Mouse (Mus musculus): Measurements from ENCODE around the gene Vamp4. TPM values are rescaled to one million over a fixed set of nuclear protein-coding genes. Genes with fewer than 3 reads are reported as not detected.

The Vamp4 gene
- total and polyA plus RNA-seq, 3 experiments = 19.8 to 68.6 (median 46.7) TPM

- Histone ChIP-seq H3K27me3 (ENCODE audit: insufficient read depth, low read length) (peaks cover 36% of the 10 kb centered on the region), H3K36me3 (replicated peaks) (no peaks in the 10 kb centered on the region), H3K9me3 (replicated peaks) (no peaks in the 10 kb centered on the region), H3K4me1 (ENCODE audit: insufficient read depth, low read depth, low read length) (no peaks in the 10 kb centered on the region), H3K4me3 (ENCODE audit: low read depth, low read length) (no peak overlapping the region)
- TF ChIP-seq POLR2AphosphoS5 (IDR thresholded peaks at IDR 0.05; ENCODE audit: insufficient replicate concordance, low read depth, low read length) (no peak), TAL1 (conservative IDR thresholded peaks at IDR 0.05; ENCODE audit: low read depth, low read length) (no peak), GATA1 (IDR thresholded peaks at IDR 0.05; ENCODE audit: borderline replicate concordance, low read length) (no peak), GATA2 (IDR thresholded peaks at IDR 0.05; ENCODE audit: borderline replicate concordance, low read depth, low read length) (no peak), CTCF (IDR thresholded peaks at IDR 0.05; ENCODE audit: low read depth, low read length) (no peak)
- no peak for DNase-seq (ENCODE audit: low spot score)
- no peak for ATAC-seq (ENCODE audit: extremely low read depth, insufficient number of reproducible peaks, low FRiP score, poor library complexity, severe bottlenecking)
Observed at GRCm38 (mm10) chr1:162646083-162646686, 75.9 kb downstream of the Vamp4 start.

DNA sequence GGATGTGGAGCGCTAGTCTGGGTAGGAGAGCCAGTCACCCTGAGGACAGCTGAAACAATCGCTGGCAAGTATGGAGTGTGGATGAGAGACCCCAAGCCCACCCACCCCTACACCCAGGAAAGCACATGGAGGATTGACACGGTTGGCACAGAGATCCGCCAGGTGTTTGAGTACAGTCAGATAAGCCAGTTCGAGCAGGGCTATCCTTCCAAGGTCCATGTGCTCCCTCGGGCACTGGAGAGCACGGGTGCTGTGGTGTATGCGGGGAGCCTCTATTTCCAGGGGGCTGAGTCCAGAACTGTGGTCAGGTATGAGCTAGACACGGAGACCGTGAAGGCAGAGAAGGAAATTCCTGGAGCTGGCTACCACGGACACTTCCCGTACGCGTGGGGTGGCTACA, 78.1 kb downstream of the Vamp4 start:
- Histone ChIP-seq H3K4me3 (ENCODE audit: low read depth, low read length) (no peak overlapping the region), H3K9me3 (replicated peaks) (no peaks in the 10 kb centered on the region), H3K4me1 (ENCODE audit: insufficient read depth, low read depth, low read length) (no peaks in the 10 kb centered on the region), H3K36me3 (replicated peaks) (no peaks in the 10 kb centered on the region), H3K27me3 (ENCODE audit: insufficient read depth, low read length) (peaks cover 20% of the 10 kb centered on the region)
- DNase-seq (ENCODE audit: low spot score) (no peak), ATAC-seq (ENCODE audit: extremely low read depth, insufficient number of reproducible peaks, low FRiP score, poor library complexity, severe bottlenecking) (no peak)
- TF ChIP-seq GATA1 (IDR thresholded peaks at IDR 0.05; ENCODE audit: borderline replicate concordance, low read length) (no peak), TAL1 (conservative IDR thresholded peaks at IDR 0.05; ENCODE audit: low read depth, low read length) (no peak), CTCF (IDR thresholded peaks at IDR 0.05; ENCODE audit: low read depth, low read length) (no peak), GATA2 (IDR thresholded peaks at IDR 0.05; ENCODE audit: borderline replicate concordance, low read depth, low read length) (no peak), POLR2AphosphoS5 (IDR thresholded peaks at IDR 0.05; ENCODE audit: insufficient replicate concordance, low read depth, low read length) (no peak)

Other genes starting within 250 kb of the Vamp4 start
- 0.58 TPM in 1 of 2 replicates, not detected in the other for gene Dnm3, start 92.5 kb upstream of the Vamp4 start, total RNA-seq (2014; fragmentation: Nextera tagmentation)
- gene Dnm3, start 92.5 kb upstream of the Vamp4 start, total RNA-seq (2017) = 0.29 and 0.66 TPM in 2 replicates
- 0.12 and 0.27 TPM in 2 replicates for gene Dnm3, start 92.5 kb upstream of the Vamp4 start, polyA plus RNA-seq (2012)
- 16.0 and 16.9 TPM in 2 replicates for gene Mettl13, start 22.0 kb upstream of the Vamp4 start, total RNA-seq (2014; fragmentation: Nextera tagmentation)
- gene Mettl13, start 22.0 kb upstream of the Vamp4 start, total RNA-seq (2017) = 27.0 and 27.6 TPM in 2 replicates
- 16.7 and 17.4 TPM in 2 replicates for gene Mettl13, start 22.0 kb upstream of the Vamp4 start, polyA plus RNA-seq (2012)
- not detected in 2 replicates for gene Myoc, start 68.6 kb downstream of the Vamp4 start, total RNA-seq (2014; fragmentation: Nextera tagmentation)
- gene Myoc, start 68.6 kb downstream of the Vamp4 start, total RNA-seq (2017) = 0.11 and 0.12 TPM in 2 replicates
- not detected in 2 replicates for gene Myoc, start 68.6 kb downstream of the Vamp4 start, polyA plus RNA-seq (2012)
- not detected in 2 replicates for gene Myocos, start 87.7 kb downstream of the Vamp4 start, total RNA-seq (2014; fragmentation: Nextera tagmentation)
- not detected in 2 replicates for gene Myocos, start 87.7 kb downstream of the Vamp4 start, total RNA-seq (2017)
- gene Myocos, start 87.7 kb downstream of the Vamp4 start, polyA plus RNA-seq (2012) = not detected in 2 replicates
- 586 and 595 TPM in 2 replicates for gene Prrc2c, start 170.0 kb downstream of the Vamp4 start, total RNA-seq (2014; fragmentation: Nextera tagmentation)
- gene Prrc2c, start 170.0 kb downstream of the Vamp4 start, total RNA-seq (2017) = 124 and 152 TPM in 2 replicates
- 84.7 and 98.0 TPM in 2 replicates for gene Prrc2c, start 170.0 kb downstream of the Vamp4 start, polyA plus RNA-seq (2012)
- gene Fmo4, start 243.5 kb downstream of the Vamp4 start, total RNA-seq (2014; fragmentation: Nextera tagmentation) = not detected in 2 replicates
- 0.22 TPM in 1 of 2 replicates, not detected in the other for gene Fmo4, start 243.5 kb downstream of the Vamp4 start, total RNA-seq (2017)
- gene Fmo4, start 243.5 kb downstream of the Vamp4 start, polyA plus RNA-seq (2012) = 0.03 TPM in 1 of 2 replicates, not detected in the other